Mouse (Mus musculus) heart, postnatal 14 days (tissue): ENCODE results near the gene Manf. TPM values are rescaled to one million over a fixed set of nuclear protein-coding genes. Genes with fewer than 3 reads are reported as not detected.
A peak's percentile ranks its signal among the peaks of the same experiment; 100 is the strongest.

Experiments
- DNase-seq, 2 experiments: peaks; one replicate each; pipeline ENCODE4 v3.0.0; 2021 to 2022
- intact Hi-C: fragments of 180-260 bp; cut with DNase I; formaldehyde crosslinking; loops from one replicate; pipeline ENCODE4 v1.15.1; 2025
- total RNA-seq, 2 experiments: library from RNA; stranded (reverse); gene quantifications; 2 replicates each; pipeline ENCODE4 v1.2.3; 2021

Manf gene
- total RNA-seq, 2 experiments from 2014 or later: 70.5 to 106 TPM

GRCm38 (mm10) chr9:106885901-106886731, 5.7 kb downstream of the Manf start:
- intact Hi-C loops: loop anchor here (2.0 to 5.0 kb wide), 2 partner anchors 63 to 199 kb away; partner anchors contain the start of gene Tex264
- peak; percentile 52 to 58 for DNase-seq

DNA sequence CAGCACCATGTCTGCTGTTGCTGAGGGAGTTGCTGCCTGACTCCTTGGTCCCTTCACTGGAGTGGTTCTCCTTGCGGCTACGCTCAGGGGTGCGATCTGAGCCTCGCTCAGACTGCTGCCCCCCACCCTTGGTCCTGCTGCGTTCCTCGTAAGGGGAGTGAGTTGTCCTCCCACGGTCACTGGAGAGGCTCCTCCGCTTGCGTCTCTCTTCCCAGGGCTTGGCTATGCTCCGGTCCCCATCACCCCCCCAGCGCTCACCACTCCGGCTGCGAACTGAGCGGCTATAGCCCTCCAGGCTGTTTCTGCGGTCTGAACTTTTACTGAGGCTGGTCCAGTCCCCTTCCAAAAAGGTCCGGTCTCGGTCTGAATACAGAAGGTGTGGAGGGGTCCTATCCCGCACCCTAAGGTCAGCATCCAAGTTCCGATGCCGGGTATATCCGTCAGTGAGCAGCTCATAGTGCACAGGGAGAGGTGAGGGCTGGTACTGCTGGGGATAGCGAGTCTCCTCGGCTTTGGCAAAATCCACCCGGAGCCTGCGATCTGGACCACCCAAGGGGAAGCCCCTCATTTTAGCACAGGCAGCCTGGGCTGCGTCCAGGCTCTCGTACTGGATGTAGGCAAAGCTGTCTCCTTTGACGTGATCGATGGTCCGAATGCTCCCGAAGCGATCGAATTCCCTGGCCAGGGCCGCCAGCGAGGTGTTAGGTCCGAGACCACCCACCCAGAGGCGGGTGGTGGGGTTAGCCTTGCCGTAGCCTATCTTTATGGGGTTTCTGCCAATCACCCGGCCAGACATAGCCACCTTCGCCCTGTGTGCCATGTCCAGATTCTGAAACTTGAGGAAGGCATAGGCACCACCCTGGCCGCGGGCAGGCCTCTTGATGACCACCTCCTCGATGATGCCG, 6.5 kb downstream of the Manf start:
- no peak for DNase-seq
- intact Hi-C loops: loop anchor here (5.0 kb wide), 1 partner anchor 198 kb away; the partner anchor contains the start of gene Tex264

GRCm38 (mm10) chr9:106884306-106884705, 7.5 kb downstream of the Manf start:
- DNase-seq: no peak
- intact Hi-C loops: no loop called here

DNA sequence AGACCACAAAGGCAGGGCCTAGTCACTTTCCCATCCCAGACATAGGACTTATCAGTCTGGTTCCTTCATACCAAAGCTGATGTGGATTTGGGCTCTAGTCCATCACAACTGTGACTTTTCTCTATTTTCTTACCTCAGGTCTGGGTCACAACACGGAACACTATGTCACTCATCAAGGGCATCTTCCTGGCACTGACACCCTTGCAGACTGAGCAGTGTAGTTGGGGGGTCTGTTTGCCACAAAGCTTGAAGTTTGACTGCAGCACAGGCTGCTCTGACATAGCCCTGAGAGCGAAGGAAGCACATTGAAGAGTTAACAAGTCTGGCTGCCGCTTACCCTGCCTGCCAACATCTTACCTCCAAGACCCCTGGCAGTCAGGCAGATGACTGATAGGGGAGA, 8.7 kb downstream of the Manf start:
- no peak for DNase-seq
- intact Hi-C loops: no loop called here

DNA sequence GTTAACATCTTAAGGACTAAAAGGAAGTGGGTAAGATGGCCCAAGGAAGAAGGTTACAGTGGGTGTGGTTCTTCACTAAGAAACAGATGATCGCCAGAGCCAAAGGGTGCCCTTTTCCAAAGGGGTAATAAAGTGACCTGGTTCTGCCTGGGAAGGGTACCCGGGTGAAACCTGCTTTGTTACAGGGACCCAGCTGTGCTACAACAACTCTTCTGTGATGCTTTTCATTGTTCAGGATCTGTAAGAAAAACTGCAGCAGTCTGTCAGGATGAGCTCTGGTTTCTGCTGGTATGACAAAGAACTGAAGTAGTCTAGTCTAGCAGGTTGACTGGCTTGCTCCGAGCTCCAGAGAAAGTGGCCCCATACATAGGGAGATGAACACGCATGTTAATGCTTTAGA, 9.6 kb downstream of the Manf start:
- DNase-seq: no peak
- intact Hi-C loops: no loop called here

- intact Hi-C loops: no loop called here
- no peak for DNase-seq
Measured at GRCm38 (mm10) chr9:106881071-106881755, 10.6 kb downstream of the Manf start.

DNA sequence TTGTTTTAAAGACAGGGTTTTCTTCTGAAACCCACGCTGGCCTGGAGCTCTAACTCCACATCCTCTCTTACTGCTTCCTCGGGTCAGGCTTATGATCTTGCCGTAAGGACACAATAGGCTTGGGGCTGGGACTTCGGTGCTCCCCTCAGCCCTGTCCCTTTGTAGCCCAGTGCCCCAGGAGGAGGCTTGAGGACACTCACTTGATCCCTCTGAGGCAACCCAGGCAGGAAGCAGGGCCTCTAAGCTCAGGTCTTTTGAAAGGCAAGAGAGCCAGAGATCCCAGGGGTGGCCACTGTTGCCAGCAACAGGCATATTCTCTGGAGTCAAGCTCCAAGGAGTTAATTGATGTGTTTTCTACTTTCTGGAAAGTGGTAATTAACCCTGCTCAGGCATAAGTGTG, 12.3 kb downstream of the Manf start:
- no peak for DNase-seq
- intact Hi-C loops: no loop called here

- DNase-seq: no peak
- intact Hi-C loops: no loop called here
Measured at GRCm38 (mm10) chr9:106876666-106877065, 15.1 kb downstream of the Manf start.

DNA sequence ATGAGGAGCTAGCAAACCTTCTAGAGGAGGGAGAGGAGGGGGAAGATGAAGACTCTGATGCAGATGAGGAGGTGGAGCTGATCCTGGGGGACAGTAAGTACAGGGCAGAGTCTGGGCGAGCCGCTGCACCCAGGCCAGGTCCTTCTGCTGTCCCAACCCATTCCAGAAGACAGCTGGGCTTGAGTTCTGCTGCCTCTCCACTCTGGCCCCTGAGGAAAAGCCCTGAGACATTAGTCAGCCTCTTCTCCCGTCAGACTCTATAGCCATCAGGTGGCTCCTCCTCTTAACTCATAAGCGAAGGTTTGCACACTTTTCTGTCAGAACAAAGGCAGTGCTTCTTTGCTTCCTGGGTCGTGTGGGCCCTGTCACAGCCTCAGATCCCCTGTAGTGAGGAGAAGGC, 17.6 kb downstream of the Manf start:
- intact Hi-C loops: no loop called here
- no peak for DNase-seq

DNA sequence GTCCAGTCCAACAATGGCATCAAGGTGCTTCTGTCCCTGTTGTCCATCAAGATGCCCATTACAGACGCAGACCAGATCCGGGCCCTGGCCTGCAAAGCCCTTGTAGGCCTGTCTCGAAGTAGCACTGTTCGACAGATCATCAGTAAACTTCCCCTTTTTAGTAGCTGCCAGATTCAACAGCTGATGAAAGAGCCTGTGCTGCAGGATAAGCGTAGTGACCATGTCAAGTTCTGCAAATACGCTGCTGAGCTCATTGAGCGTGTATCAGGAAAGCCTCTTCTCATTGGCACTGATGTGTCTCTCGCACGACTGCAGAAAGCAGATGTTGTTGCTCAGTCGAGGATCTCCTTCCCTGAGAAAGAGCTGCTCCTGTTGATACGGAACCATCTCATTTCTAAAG, 33.7 kb downstream of the Manf start:
- no peak for DNase-seq
- intact Hi-C loops: no loop called here

GRCm38 (mm10) chr9:106856664-106857063, 35.1 kb downstream of the Manf start:
- no peak for DNase-seq
- intact Hi-C loops: no loop called here

DNA sequence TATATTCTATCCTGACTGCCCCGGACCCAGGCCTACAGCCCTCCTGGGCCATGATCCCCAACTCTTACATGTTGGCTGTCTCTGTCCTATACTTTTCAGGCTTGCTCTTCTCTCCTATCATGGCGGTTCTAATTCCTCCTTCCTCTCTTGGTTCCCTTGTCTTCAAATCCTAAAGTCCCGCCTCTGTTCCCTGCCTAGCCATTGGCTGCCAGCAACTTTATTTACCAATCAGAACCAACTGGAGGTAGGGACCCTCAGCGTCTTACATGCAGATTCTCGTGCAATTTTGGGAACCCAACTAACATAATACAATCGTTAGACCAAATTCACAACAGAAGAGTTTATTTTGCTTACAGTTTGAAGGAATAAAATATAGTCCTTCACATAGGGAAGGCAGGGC, 49.0 kb downstream of the Manf start:
- DNase-seq: no peak
- intact Hi-C loops: no loop called here

- DNase-seq: no peak
- intact Hi-C loops: no loop called here
Measured at GRCm38 (mm10) chr9:106840569-106840968, 51.2 kb downstream of the Manf start.

GRCm38 (mm10) chr9:106822381-106823104, 69.2 kb downstream of the Manf start:
- peak; percentile 88 to 89 for DNase-seq
- intact Hi-C loops: loop anchor here (2.0 to 10.0 kb wide), 3 partner anchors 64 to 720 kb away; partner anchors contain the start of genes Cyb561d2, Nprl2 and Rbm15b

- intact Hi-C loops: loop anchor here (2.0 to 10.0 kb wide), 3 partner anchors 65 to 721 kb away; partner anchors contain the start of genes Cyb561d2, Nprl2 and Rbm15b
- DNase-seq: peak; percentile 90 to 91
Measured at GRCm38 (mm10) chr9:106821618-106822380, 70.0 kb downstream of the Manf start, which contains the start of gene Dcaf1. Gene Dcaf1, plus strand, starts transcription at chr9:106821874.

GRCm38 (mm10) chr9:106821050-106821617, 70.6 kb downstream of the Manf start:
- no peak for DNase-seq
- intact Hi-C loops: loop anchor here (5.0 to 10.0 kb wide), 2 partner anchors 216 to 721 kb away; partner anchors contain the start of genes Cyb561d2 and Nprl2

- intact Hi-C loops: loop anchor here (2.0 kb wide), 1 partner anchor 132 kb away; no protein-coding TSS in a partner anchor
- DNase-seq: peak; percentile 13 to 30
Measured at GRCm38 (mm10) chr9:106819201-106819600, 72.6 kb downstream of the Manf start.

DNA sequence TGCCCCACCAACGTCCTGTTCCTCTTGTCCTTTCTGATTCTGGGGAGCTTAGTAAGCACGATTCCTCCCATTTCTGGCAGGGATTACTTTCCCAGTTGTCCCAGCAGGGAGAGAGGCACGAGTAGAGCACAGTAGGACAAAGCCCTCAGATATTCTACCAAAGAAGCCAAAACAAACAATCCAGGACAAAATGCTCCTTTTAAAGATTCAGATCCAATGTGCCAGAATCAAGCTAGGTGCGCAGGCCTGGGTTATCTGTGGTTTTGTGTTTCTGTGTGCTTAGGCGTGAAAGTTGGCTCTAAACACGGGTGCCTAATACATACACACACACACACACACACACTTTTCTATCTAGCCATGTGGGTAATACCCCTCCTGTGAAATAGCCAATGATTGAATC, 73.6 kb downstream of the Manf start:
- no peak for DNase-seq
- intact Hi-C loops: loop anchor here (2.0 kb wide), 1 partner anchor 131 kb away; no protein-coding TSS in a partner anchor
